Mouse (Mus musculus): Measurements from ENCODE around the gene S1pr5. TPM values are rescaled to one million over a fixed set of nuclear protein-coding genes. Genes with fewer than 3 reads are reported as not detected.
A peak's percentile ranks its signal among the peaks of the same experiment; 100 is the strongest.
"Not testable (repeated sequence)": the region's sequence is repeated elsewhere in the genome, so short reads cannot be mapped to it uniquely, and the experiment has no call there.

The S1pr5 gene
- polyA plus RNA-seq, 1 experiment from 2014 or later, result not detected

GRCm38 (mm10) chr9:21195736-21196505 is 52.3 kb downstream of the S1pr5 start:
- WGBS, result 41% methylated on average over 7 of the region's 7 CpGs
- H3K9ac ChIP-seq (ENCODE audit: low read depth, low read length); H3K9me3 ChIP-seq (replicated peaks; ENCODE audit: low read length); DNase-seq (ENCODE audit: low spot score); H3K36me3 ChIP-seq (ENCODE audit: insufficient read depth, low read length); H3K4me3 ChIP-seq (replicated peaks; ENCODE audit: low read depth, low read length); H3K27me3 ChIP-seq (ENCODE audit: insufficient read depth, low read length); ATAC-seq (replicated peaks; ENCODE audit: low FRiP score, low read depth); H3K27ac ChIP-seq; H3K4me1 ChIP-seq (replicated peaks; ENCODE audit: insufficient read depth, low read length); H3K4me2 ChIP-seq (ENCODE audit: low read length): not testable (repeated sequence)
- peak; percentile 25; the same call in 1 of the 2 replicates for TF ChIP-seq CTCF (IDR thresholded peaks at IDR 0.05; ENCODE audit: low read depth)

- 90% methylated on average over 4 of the region's 4 CpGs for WGBS
- H3K4me2 ChIP-seq (ENCODE audit: low read length), result no peak overlapping the region
- H3K9ac ChIP-seq (ENCODE audit: low read depth, low read length), result no peak overlapping the region
- H3K4me1 ChIP-seq (replicated peaks; ENCODE audit: insufficient read depth, low read length), result 0 out of 2 replicates have a peak, but pooled peaks cover 9% of the 10 kb centered on the region
- no peak overlapping the region for H3K4me3 ChIP-seq (replicated peaks; ENCODE audit: low read depth, low read length)
- no peaks in the 10 kb centered on the region for H3K36me3 ChIP-seq (ENCODE audit: insufficient read depth, low read length)
- H3K27ac ChIP-seq, result no peak overlapping the region
- no peak for TF ChIP-seq CTCF (IDR thresholded peaks at IDR 0.05; ENCODE audit: low read depth)
- ATAC-seq (replicated peaks; ENCODE audit: low FRiP score, low read depth) (no peak), DNase-seq (ENCODE audit: low spot score) (no peak)
- H3K9me3 ChIP-seq (replicated peaks; ENCODE audit: low read length), result no peaks in the 10 kb centered on the region
- H3K27me3 ChIP-seq (ENCODE audit: insufficient read depth, low read length), result no peaks in the 10 kb centered on the region
Observed at GRCm38 (mm10) chr9:21194787-21195493, 53.3 kb downstream of the S1pr5 start.

DNA sequence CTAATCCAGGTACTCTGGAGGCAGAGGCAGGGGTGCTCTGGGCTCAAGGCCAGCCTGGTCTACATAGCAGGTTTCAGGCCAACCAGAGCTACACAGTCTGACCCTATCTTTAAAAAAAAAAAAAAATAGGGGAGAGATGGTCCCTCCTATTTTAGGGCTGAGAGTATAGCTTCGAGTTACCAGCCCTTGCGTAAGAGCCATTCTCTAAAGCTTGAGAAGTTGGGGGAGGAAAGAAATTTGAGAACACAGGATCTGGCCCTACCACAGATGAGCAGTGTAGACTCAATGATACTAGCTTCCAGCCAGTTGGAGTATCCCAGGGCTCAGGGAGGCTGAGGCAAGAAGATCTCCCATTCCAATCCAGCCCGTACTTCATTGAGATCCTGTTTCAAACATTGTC is 54.5 kb downstream of the S1pr5 start:
- Histone ChIP-seq H3K9ac (ENCODE audit: low read depth, low read length) (no peak overlapping the region), H3K4me2 (ENCODE audit: low read length) (no peak overlapping the region), H3K9me3 (replicated peaks; ENCODE audit: low read length) (no peaks in the 10 kb centered on the region), H3K27ac (no peak overlapping the region), H3K36me3 (ENCODE audit: insufficient read depth, low read length) (no peaks in the 10 kb centered on the region), H3K27me3 (ENCODE audit: insufficient read depth, low read length) (no peaks in the 10 kb centered on the region), H3K4me1 (replicated peaks; ENCODE audit: insufficient read depth, low read length) (0 out of 2 replicates have a peak, but pooled peaks cover 9% of the 10 kb centered on the region), H3K4me3 (replicated peaks; ENCODE audit: low read depth, low read length) (no peak overlapping the region)
- 71% methylated on average over 3 of the region's 3 CpGs for WGBS
- ATAC-seq (replicated peaks; ENCODE audit: low FRiP score, low read depth) (no peak), DNase-seq (ENCODE audit: low spot score) (no peak)
- no peak for TF ChIP-seq CTCF (IDR thresholded peaks at IDR 0.05; ENCODE audit: low read depth)

Other genes with a start within 250 kb of the S1pr5 start
- gene Mrpl4, start 245.7 kb downstream of the S1pr5 start, polyA plus RNA-seq (2015; fragmentation: Nextera tagmentation; extraction: Ambion mirVana), result 155 and 158 TPM in 2 replicates
- gene Icam1, start 232.5 kb downstream of the S1pr5 start, polyA plus RNA-seq (2015; fragmentation: Nextera tagmentation; extraction: Ambion mirVana), result 12.3 and 13.4 TPM in 2 replicates
- 0.26 and 0.50 TPM in 2 replicates for gene Icam4, start 219.1 kb downstream of the S1pr5 start, polyA plus RNA-seq (2015; fragmentation: Nextera tagmentation; extraction: Ambion mirVana)
- gene Icam5, start 216.4 kb downstream of the S1pr5 start, polyA plus RNA-seq (2015; fragmentation: Nextera tagmentation; extraction: Ambion mirVana), result 0.21 and 0.27 TPM in 2 replicates
- gene Zglp1, start 181.3 kb downstream of the S1pr5 start, polyA plus RNA-seq (2015; fragmentation: Nextera tagmentation; extraction: Ambion mirVana), result 0.29 TPM in 1 of 2 replicates, not detected in the other
- gene Gm49373, start 175.3 kb downstream of the S1pr5 start, polyA plus RNA-seq (2015; fragmentation: Nextera tagmentation; extraction: Ambion mirVana), result 0.38 and 0.62 TPM in 2 replicates
- gene Fdx1l, start 174.8 kb downstream of the S1pr5 start, polyA plus RNA-seq (2015; fragmentation: Nextera tagmentation; extraction: Ambion mirVana), result 61.5 and 63.9 TPM in 2 replicates
- gene Gm38431, start 156.4 kb downstream of the S1pr5 start, polyA plus RNA-seq (2015; fragmentation: Nextera tagmentation; extraction: Ambion mirVana), result 0.80 and 0.91 TPM in 2 replicates
- 40.8 and 41.3 TPM in 2 replicates for gene Raver1, start 156.4 kb downstream of the S1pr5 start, polyA plus RNA-seq (2015; fragmentation: Nextera tagmentation; extraction: Ambion mirVana)
- gene Tyk2, start 117.2 kb downstream of the S1pr5 start, polyA plus RNA-seq (2015; fragmentation: Nextera tagmentation; extraction: Ambion mirVana), result 8.6 and 9.4 TPM in 2 replicates
- gene Cdc37, start 98.5 kb downstream of the S1pr5 start, polyA plus RNA-seq (2015; fragmentation: Nextera tagmentation; extraction: Ambion mirVana), result 256 and 271 TPM in 2 replicates
- gene Pde4a, start 82.7 kb downstream of the S1pr5 start, polyA plus RNA-seq (2015; fragmentation: Nextera tagmentation; extraction: Ambion mirVana), result 8.2 and 8.3 TPM in 2 replicates
- 49.3 and 50.8 TPM in 2 replicates for gene Keap1, start 9.1 kb downstream of the S1pr5 start, polyA plus RNA-seq (2015; fragmentation: Nextera tagmentation; extraction: Ambion mirVana)
- 51.7 and 52.9 TPM in 2 replicates for gene Atg4d, start 16.9 kb upstream of the S1pr5 start, polyA plus RNA-seq (2015; fragmentation: Nextera tagmentation; extraction: Ambion mirVana)
- gene Kri1, start 39.5 kb upstream of the S1pr5 start, polyA plus RNA-seq (2015; fragmentation: Nextera tagmentation; extraction: Ambion mirVana), result 8.7 and 10.6 TPM in 2 replicates
- 31.4 and 37.8 TPM in 2 replicates for gene Cdkn2d, start 43.0 kb upstream of the S1pr5 start, polyA plus RNA-seq (2015; fragmentation: Nextera tagmentation; extraction: Ambion mirVana)
- 57.3 and 63.0 TPM in 2 replicates for gene Ap1m2, start 63.9 kb upstream of the S1pr5 start, polyA plus RNA-seq (2015; fragmentation: Nextera tagmentation; extraction: Ambion mirVana)
- 76.5 and 80.5 TPM in 2 replicates for gene Slc44a2, start 72.3 kb upstream of the S1pr5 start, polyA plus RNA-seq (2015; fragmentation: Nextera tagmentation; extraction: Ambion mirVana)
- gene Ilf3, start 119.4 kb upstream of the S1pr5 start, polyA plus RNA-seq (2015; fragmentation: Nextera tagmentation; extraction: Ambion mirVana), result 113 and 125 TPM in 2 replicates
- 41.1 and 42.0 TPM in 2 replicates for gene Qtrt1, start 163.4 kb upstream of the S1pr5 start, polyA plus RNA-seq (2015; fragmentation: Nextera tagmentation; extraction: Ambion mirVana)
- 68.0 and 68.9 TPM in 2 replicates for gene Dnm2, start 176.5 kb upstream of the S1pr5 start, polyA plus RNA-seq (2015; fragmentation: Nextera tagmentation; extraction: Ambion mirVana)

Measured in kidney, postnatal 0 days (tissue).